Comparison of ENCODE assay signal across 31 mouse cellular contexts in the genomic region with DNA sequence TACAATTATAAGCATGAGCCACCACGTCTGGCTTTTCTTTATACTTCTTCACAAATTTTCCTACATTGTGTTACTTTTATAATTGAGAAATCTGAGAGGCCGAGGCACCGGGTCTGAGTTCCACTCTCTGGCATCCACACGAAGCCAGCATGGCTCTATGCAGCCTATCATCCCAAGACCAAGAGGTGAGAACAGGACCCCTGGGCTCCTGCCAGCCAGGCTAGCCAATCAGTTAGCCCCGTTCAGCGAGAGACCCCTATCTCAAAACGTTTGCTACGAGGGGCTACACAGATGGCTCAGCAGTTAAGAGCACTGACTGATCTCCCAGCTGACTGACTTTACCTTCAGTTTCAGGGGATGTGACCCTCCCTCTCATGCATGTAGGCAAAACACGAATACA. TPM values are rescaled to one million over a fixed set of nuclear protein-coding genes. Genes with fewer than 3 reads are reported as not detected.
"Had no signal": no experiment of that assay in that cellular context is flagged by ENCODE, and none has a peak within 500 bp of the region (broad histone marks: within the 10 kb centered on the region; RNA-seq: fewer than 3 reads in every experiment).

No protein-coding gene starts in this region.

- H3K4me3 ChIP-seq: embryonic facial prominence, embryonic 10.5 days; embryonic facial prominence, embryonic 12.5 days; embryonic facial prominence, embryonic 13.5 days; embryonic facial prominence, embryonic 15.5 days; erythroblast, embryonic 14.5 days; forebrain, embryonic 10.5 days; forebrain, embryonic 12.5 days; forebrain, embryonic 13.5 days; forebrain, embryonic 15.5 days; gastrocnemius, adult 2 months; heart, adult 2 months had no signal

- H3K9ac ChIP-seq: embryonic facial prominence, embryonic 12.5 days; embryonic facial prominence, embryonic 13.5 days; embryonic facial prominence, embryonic 15.5 days; forebrain, embryonic 12.5 days; forebrain, embryonic 13.5 days; forebrain, embryonic 15.5 days; forebrain, postnatal 0 days had no signal

- H3K36me3 ChIP-seq: embryonic facial prominence, embryonic 10.5 days; embryonic facial prominence, embryonic 12.5 days; embryonic facial prominence, embryonic 13.5 days; embryonic facial prominence, embryonic 15.5 days; forebrain, embryonic 10.5 days; forebrain, embryonic 12.5 days; forebrain, embryonic 15.5 days had no signal

- H3K27me3 ChIP-seq: embryonic facial prominence, embryonic 12.5 days; embryonic facial prominence, embryonic 13.5 days; embryonic facial prominence, embryonic 15.5 days; forebrain, embryonic 12.5 days; forebrain, embryonic 13.5 days; forebrain, embryonic 15.5 days had no signal

- H3K4me2 ChIP-seq: embryonic facial prominence, embryonic 12.5 days; embryonic facial prominence, embryonic 13.5 days; embryonic facial prominence, embryonic 15.5 days; forebrain, embryonic 12.5 days; forebrain, embryonic 13.5 days; forebrain, embryonic 15.5 days had no signal

- DNase-seq: cerebellum, adult 2 months; cerebellum, adult 8-10 months; cerebellum, adult 9-10 months; cerebellum, adult 9-11 months; cerebellum, postnatal 10 days; cerebellum, postnatal 14 days; cerebellum, postnatal 25 days; cerebellum, postnatal 36 days; embryo, embryonic 11 days; forebrain, postnatal 0 days; gastrocnemius, adult 2 months; gastrocnemius, postnatal 10 days; gastrocnemius, postnatal 14 days; gastrocnemius, postnatal 25 days; gastrocnemius, postnatal 36 days; heart, adult 18-20 months; heart, adult 2 months had no signal

- H3K27ac ChIP-seq: embryonic facial prominence, embryonic 10.5 days; embryonic facial prominence, embryonic 12.5 days; embryonic facial prominence, embryonic 13.5 days; embryonic facial prominence, embryonic 15.5 days; forebrain, embryonic 10.5 days; forebrain, embryonic 12.5 days; forebrain, embryonic 13.5 days; forebrain, embryonic 15.5 days; gastrocnemius, adult 2 months; heart, adult 2 months had no signal

- H3K9me3 ChIP-seq: embryonic facial prominence, embryonic 10.5 days; embryonic facial prominence, embryonic 12.5 days; embryonic facial prominence, embryonic 13.5 days; embryonic facial prominence, embryonic 15.5 days; forebrain, embryonic 10.5 days; forebrain, embryonic 12.5 days; forebrain, embryonic 13.5 days; forebrain, embryonic 15.5 days had no signal

- ATAC-seq: forebrain, embryonic 13.5 days; forebrain, embryonic 14.5 days; forebrain, embryonic 15.5 days; forebrain, embryonic 16.5 days; forebrain, postnatal 0 days had no signal

RNA-seq across cellular contexts. Expression of a gene that starts 50.1 kb away (rescaled TPM):
- total RNA-seq: gastrocnemius, adult 18-20 months; gastrocnemius, adult 2 months; gastrocnemius, adult 8-10 months; gastrocnemius, postnatal 14 days; gastrocnemius, postnatal 25 days; gastrocnemius, postnatal 36 days; granulocyte monocyte progenitor cell, adult 5-6 weeks; heart, adult 18-20 months had no signal
- polyA plus RNA-seq: erythroblast, embryonic 14.5 days had no signal
